Mouse (Mus musculus): ENCODE measurements around the gene Rbm10. TPM values are rescaled to one million over a fixed set of nuclear protein-coding genes. Genes with fewer than 3 reads are reported as not detected.

The Rbm10 gene
- total and polyA plus RNA-seq, 3 experiments, result 29.6 to 63.8 (median 39.5) TPM

Other genes starting within 250 kb of the Rbm10 start
- 1 to 10 TPM; 4.0 to 4.6 TPM for gene Jade3, start 191.8 kb upstream of the Rbm10 start, total RNA-seq (2021)
- gene Jade3, start 191.8 kb upstream of the Rbm10 start, polyA plus RNA-seq (2012; rRNA removed), result 0.17 and 0.22 TPM in 2 replicates
- 1 to 10 TPM in 1 of 2 experiments, under 1 TPM in 1; 0.93 to 4.7 TPM for gene Rgn, start 67.7 kb upstream of the Rbm10 start, total RNA-seq (2021)
- 0.08 and 0.13 TPM in 2 replicates for gene Rgn, start 67.7 kb upstream of the Rbm10 start, polyA plus RNA-seq (2012; rRNA removed)
- gene Ndufb11, start 116 bp downstream of the Rbm10 start, total RNA-seq (2021), result 100 to 1,000 TPM; 316 to 341 TPM
- gene Ndufb11, start 116 bp downstream of the Rbm10 start, polyA plus RNA-seq (2012; rRNA removed), result 86.3 and 101 TPM in 2 replicates
- 100 to 1,000 TPM; 395 to 455 TPM for gene Uba1, start 40.8 kb downstream of the Rbm10 start, total RNA-seq (2021)
- gene Uba1, start 40.8 kb downstream of the Rbm10 start, polyA plus RNA-seq (2012; rRNA removed), result 426 and 599 TPM in 2 replicates
- 100 to 1,000 TPM; 145 to 176 TPM for gene Cdk16, start 70.5 kb downstream of the Rbm10 start, total RNA-seq (2021)
- 244 and 254 TPM in 2 replicates for gene Cdk16, start 70.5 kb downstream of the Rbm10 start, polyA plus RNA-seq (2012; rRNA removed)
- gene Usp11, start 86.4 kb downstream of the Rbm10 start, total RNA-seq (2021), result 10 to 100 TPM; 23.4 to 25.5 TPM
- 13.6 and 14.7 TPM in 2 replicates for gene Usp11, start 86.4 kb downstream of the Rbm10 start, polyA plus RNA-seq (2012; rRNA removed)
- gene Araf, start 180.3 kb downstream of the Rbm10 start, total RNA-seq (2021), result 100 to 1,000 TPM; 120 to 133 TPM
- gene Araf, start 180.3 kb downstream of the Rbm10 start, polyA plus RNA-seq (2012; rRNA removed), result 229 and 248 TPM in 2 replicates